Mouse (Mus musculus) midbrain, embryonic 16.5 days (tissue): ENCODE results near the gene Mien1. TPM values are rescaled to one million over a fixed set of nuclear protein-coding genes. Genes with fewer than 3 reads are reported as not detected.

Source experiments
- ATAC-seq: fragments of 200-750 bp; cut with Nextera tagmentation; 2 replicates; pipeline ENCODE4 v1.8.0; 2017; ENCODE audit warnings: moderate TSS enrichment
- H3K27ac ChIP-seq: fragments of 300-500 bp; sonication (generic); 2 replicates; pipeline ENCODE4 v1.5.1; 2014; ENCODE audit warnings: mild to moderate bottlenecking, low read length, mixed read lengths
- H3K27me3 ChIP-seq: fragments of 300-500 bp; sonication (generic); 2 replicates; pipeline ENCODE4 v1.6.1; 2014; ENCODE audit warnings: low read depth, low read length, mixed read lengths; ENCODE audit not compliant: control insufficient read depth, insufficient read depth
- H3K36me3 ChIP-seq: fragments of 300-500 bp; sonication (generic); 2 replicates; pipeline ENCODE4 v1.6.1; 2014; ENCODE audit warnings: mild to moderate bottlenecking, low read length, moderate library complexity, mixed read lengths; ENCODE audit not compliant: control insufficient read depth, insufficient read depth
- H3K4me1 ChIP-seq: fragments of 300-500 bp; sonication (generic); 2 replicates; pipeline ENCODE4 v1.6.1; 2014; ENCODE audit warnings: mild to moderate bottlenecking, low read length, mixed read lengths; ENCODE audit not compliant: control insufficient read depth, insufficient read depth
- H3K4me2 ChIP-seq: fragments of 300-500 bp; sonication (generic); 2 replicates; pipeline ENCODE4 v1.6.1; 2014; ENCODE audit warnings: mild to moderate bottlenecking, low read length, mixed read lengths
- H3K4me3 ChIP-seq: fragments of 300-500 bp; sonication (generic); 2 replicates; pipeline ENCODE4 v1.5.1; 2014; ENCODE audit warnings: low read depth, mild to moderate bottlenecking, low read length, moderate library complexity, mixed read lengths
- H3K9ac ChIP-seq: fragments of 300-500 bp; sonication (generic); 2 replicates; pipeline ENCODE4 v1.6.1; 2014; ENCODE audit warnings: low read depth, low read length, mixed read lengths
- H3K9me3 ChIP-seq: fragments of 300-500 bp; sonication (generic); replicated peaks from 2 replicates; pipeline ENCODE4 v1.6.1; 2014; ENCODE audit warnings: mild to moderate bottlenecking, low read length, mixed read lengths; ENCODE audit not compliant: control insufficient read depth, poor library complexity, severe bottlenecking
- WGBS: fragments of 180-500 bp; shearing (Covaris S2); extraction: QIAGEN DNeasy Blood & Tissue Kit; methylation state at CpG from one replicate; pipeline ENCODE4 v1.1.7; 2014; 5-methylcytosine and 5-hydroxymethylcytosine counted together
- polyA plus RNA-seq: library from polyadenylated mRNA; unstranded; fragments of >200 nt; fragmentation: Nextera tagmentation; extraction: Ambion mirVana; gene quantifications from 2 replicates; pipeline ENCODE4 v1.2.1, GENCODE M21; 2015

Gene Mien1
- polyA plus RNA-seq, 1 experiment from 2014 or later, result 252 TPM

DNA sequence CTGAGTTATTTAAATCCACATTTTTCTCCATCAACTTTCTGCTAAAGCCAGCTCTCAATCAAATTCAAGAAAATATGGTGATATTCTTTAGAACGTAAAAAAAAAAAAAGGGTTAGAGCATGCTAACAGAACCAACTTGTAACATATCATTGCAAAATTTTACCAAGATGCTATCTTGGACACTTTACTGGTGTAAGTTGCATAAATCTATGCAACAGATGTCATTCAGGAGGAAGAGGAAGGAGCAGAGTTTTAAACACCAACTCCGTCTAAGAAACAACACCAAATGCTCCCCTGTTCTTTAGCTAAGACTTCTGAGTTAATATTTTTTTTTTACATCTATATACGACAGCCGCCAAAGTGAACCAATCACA lies 37.6 kb upstream of the Mien1 start:
- Histone ChIP-seq H3K4me3 (no peak overlapping the region), H3K4me2 (no peak overlapping the region), H3K27me3 (no peaks in the 10 kb centered on the region), H3K4me1 (no peaks in the 10 kb centered on the region), H3K9ac (no peak overlapping the region), H3K36me3 (no peaks in the 10 kb centered on the region), H3K9me3 (no peaks in the 10 kb centered on the region), H3K27ac (no peak overlapping the region)
- WGBS, result 90% methylated on average over 4 of the region's 4 CpGs
- ATAC-seq, result no peak

- Histone ChIP-seq H3K4me2 (no peak overlapping the region), H3K9ac (no peak overlapping the region), H3K27ac (no peak overlapping the region), H3K4me3 (no peak overlapping the region), H3K27me3 (no peaks in the 10 kb centered on the region), H3K9me3 (no peaks in the 10 kb centered on the region), H3K36me3 (no peaks in the 10 kb centered on the region), H3K4me1 (no peaks in the 10 kb centered on the region)
- 88% methylated on average over 9 of the region's 9 CpGs for WGBS
- no peak for ATAC-seq
Observed at GRCm38 (mm10) chr11:98475630-98476433, 37.0 kb upstream of the Mien1 start.

DNA sequence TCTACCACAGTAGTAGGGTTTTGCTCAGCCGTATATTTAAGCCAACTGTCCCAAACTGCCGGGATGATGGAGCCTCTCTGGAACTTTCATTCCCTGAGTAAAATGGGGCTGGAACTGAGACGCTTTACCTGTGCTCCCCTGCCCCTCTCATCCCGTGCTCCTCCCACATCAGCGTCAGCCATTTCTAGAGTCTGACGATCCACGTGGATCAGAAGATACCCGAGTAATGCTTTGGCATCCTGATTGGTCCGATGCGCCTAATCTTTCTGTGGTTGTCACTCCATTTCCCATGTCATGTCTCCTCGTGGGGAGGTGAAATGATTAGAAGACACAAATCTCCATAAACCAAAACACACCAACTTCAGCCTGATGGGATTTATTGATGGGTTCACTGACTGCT lies 36.2 kb upstream of the Mien1 start:
- no peaks in the 10 kb centered on the region for H3K9me3 ChIP-seq
- H3K27me3 ChIP-seq, result no peaks in the 10 kb centered on the region
- H3K4me2 ChIP-seq, result no peak overlapping the region
- no peaks in the 10 kb centered on the region for H3K4me1 ChIP-seq
- ATAC-seq, result no peak
- 85% methylated on average over 11 of the region's 11 CpGs for WGBS
- no peaks in the 10 kb centered on the region for H3K36me3 ChIP-seq
- no peak overlapping the region for H3K9ac ChIP-seq
- H3K27ac ChIP-seq, result no peak overlapping the region
- no peak overlapping the region for H3K4me3 ChIP-seq

DNA sequence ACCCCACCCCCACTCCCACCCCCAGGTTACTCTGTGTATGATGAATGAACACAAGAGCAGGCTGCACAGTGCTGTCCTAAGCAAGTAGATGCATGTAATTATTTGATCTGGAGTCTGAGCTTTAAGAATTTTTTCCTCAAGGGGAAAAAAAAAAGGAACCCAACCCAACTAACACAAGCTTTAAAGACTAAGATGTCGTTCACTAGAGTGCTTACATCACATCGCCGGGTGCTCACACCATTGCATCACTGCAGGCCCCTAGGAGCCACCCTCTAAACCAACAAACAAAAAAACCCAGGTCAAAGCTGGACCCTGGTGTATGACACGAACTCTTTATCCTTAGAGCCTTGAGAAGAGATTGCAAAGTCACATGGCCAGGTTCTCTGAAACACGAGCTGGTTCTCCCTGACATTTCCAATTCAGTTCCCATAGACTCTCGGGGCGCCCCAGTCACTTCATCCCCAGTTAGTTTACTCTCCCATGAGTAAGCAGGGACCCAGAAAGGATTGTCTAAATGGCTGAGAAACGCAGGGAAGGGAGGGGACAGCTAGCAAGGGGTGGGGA lies 35.2 kb upstream of the Mien1 start:
- WGBS, result 61% methylated on average over 8 of the region's 8 CpGs

GRCm38 (mm10) chr11:98472696-98473095 lies 33.9 kb upstream of the Mien1 start:
- ATAC-seq, result no peak
- Histone ChIP-seq H3K9ac (no peak overlapping the region), H3K4me3 (no peak overlapping the region), H3K4me2 (no peak overlapping the region), H3K4me1 (no peaks in the 10 kb centered on the region), H3K36me3 (no peaks in the 10 kb centered on the region), H3K27me3 (no peaks in the 10 kb centered on the region), H3K9me3 (no peaks in the 10 kb centered on the region), H3K27ac (no peak overlapping the region)
- 25% methylated on average over 4 of the region's 4 CpGs for WGBS

More for the DNA sequence above, 35.2 kb upstream of the Mien1 start:
- Histone ChIP-seq H3K4me1 (no peaks in the 10 kb centered on the region), H3K9ac (no peak overlapping the region), H3K36me3 (no peaks in the 10 kb centered on the region), H3K27me3 (no peaks in the 10 kb centered on the region), H3K9me3 (no peaks in the 10 kb centered on the region), H3K4me3 (no peak overlapping the region), H3K4me2 (no peak overlapping the region), H3K27ac (no peak overlapping the region)
- ATAC-seq, result no peak

GRCm38 (mm10) chr11:98470795-98471194 lies 32.0 kb upstream of the Mien1 start:
- Histone ChIP-seq H3K4me3 (no peak overlapping the region), H3K4me1 (no peaks in the 10 kb centered on the region), H3K9me3 (no peaks in the 10 kb centered on the region; the same call in 1 of the 2 replicates), H3K27me3 (no peaks in the 10 kb centered on the region), H3K27ac (no peak overlapping the region), H3K36me3 (no peaks in the 10 kb centered on the region), H3K9ac (no peak overlapping the region), H3K4me2 (no peak overlapping the region)
- WGBS, result 82% methylated on average over 6 of the region's 6 CpGs
- ATAC-seq, result no peak

DNA sequence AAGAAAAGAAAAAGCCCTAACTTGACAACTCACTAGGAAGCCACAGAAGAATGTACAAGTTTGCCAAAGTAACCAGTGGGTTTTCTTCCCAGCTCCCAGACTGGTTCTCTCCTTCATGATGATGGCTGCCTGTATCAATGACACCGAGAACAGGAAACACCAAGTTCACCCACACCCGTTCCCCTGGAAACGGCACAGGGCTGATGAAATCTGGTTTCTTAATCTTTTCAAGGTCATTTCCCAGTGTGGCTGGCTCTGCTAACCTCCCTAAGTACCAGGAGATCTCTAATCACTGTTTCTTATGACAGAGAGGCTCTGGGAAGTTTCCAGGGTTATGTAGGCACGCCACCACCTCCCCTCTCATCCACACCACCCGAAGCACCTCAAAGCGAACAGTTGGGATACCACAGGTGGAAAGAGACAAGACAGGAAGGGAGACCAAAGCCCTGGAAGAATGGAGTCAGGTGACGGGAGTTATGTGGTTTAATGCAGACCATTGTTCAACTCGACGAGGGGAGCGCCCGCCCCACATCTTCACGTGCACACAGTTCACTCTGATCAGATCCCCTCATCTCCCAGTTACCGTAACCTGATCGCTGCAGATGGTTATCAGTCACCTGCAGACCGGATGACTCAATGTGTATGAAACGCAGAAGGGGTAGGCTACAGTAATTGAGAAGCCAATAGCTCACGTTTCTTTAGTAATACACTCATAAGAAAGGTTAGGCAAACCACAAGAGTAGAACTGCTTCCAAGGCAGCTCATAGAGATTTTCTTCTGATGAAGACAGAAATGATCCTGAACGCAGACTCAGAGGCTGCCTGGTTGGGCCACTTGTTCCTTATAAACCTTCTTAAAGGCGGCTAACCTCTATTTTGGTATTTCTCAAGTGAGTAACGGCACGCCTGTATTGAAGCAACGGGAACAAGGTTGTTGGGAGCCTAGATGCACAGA lies 31.2 kb upstream of the Mien1 start:
- no peak overlapping the region for H3K9ac ChIP-seq
- H3K4me1 ChIP-seq, result no peaks in the 10 kb centered on the region
- no peak overlapping the region for H3K4me2 ChIP-seq
- no peaks in the 10 kb centered on the region for H3K27me3 ChIP-seq
- H3K27ac ChIP-seq, result no peak overlapping the region
- 80% methylated on average over 22 of the region's 22 CpGs for WGBS
- H3K9me3 ChIP-seq, result no peaks in the 10 kb centered on the region; the same call in 1 of the 2 replicates
- ATAC-seq, result no peak
- H3K36me3 ChIP-seq, result no peaks in the 10 kb centered on the region
- no peak overlapping the region for H3K4me3 ChIP-seq

- no peak for ATAC-seq
- H3K9ac ChIP-seq, result no peak overlapping the region
- 80% methylated on average over 6 of the region's 6 CpGs for WGBS
- no peak overlapping the region for H3K4me3 ChIP-seq
- no peak overlapping the region for H3K27ac ChIP-seq
- no peaks in the 10 kb centered on the region; the same call in 1 of the 2 replicates for H3K9me3 ChIP-seq
- peaks cover 9% of the 10 kb centered on the region; the same call in 1 of the 2 replicates for H3K27me3 ChIP-seq
- no peaks in the 10 kb centered on the region for H3K36me3 ChIP-seq
- no peak overlapping the region for H3K4me2 ChIP-seq
- no peaks in the 10 kb centered on the region for H3K4me1 ChIP-seq
Observed at GRCm38 (mm10) chr11:98464516-98464915, 25.7 kb upstream of the Mien1 start.
